Mouse (Mus musculus): ENCODE data around the gene Pam16. TPM values are rescaled to one million over a fixed set of nuclear protein-coding genes. Genes with fewer than 3 reads are reported as not detected.
A peak's percentile ranks its signal among the peaks of the same experiment; 100 is the strongest.

Pam16 gene
- total RNA-seq, 2 experiments from 2014 or later, result 95.3 to 109 TPM

- no peak for DNase-seq
Measured at GRCm38 (mm10) chr16:4611193-4611592, 13.6 kb downstream of the Pam16 start.

DNA sequence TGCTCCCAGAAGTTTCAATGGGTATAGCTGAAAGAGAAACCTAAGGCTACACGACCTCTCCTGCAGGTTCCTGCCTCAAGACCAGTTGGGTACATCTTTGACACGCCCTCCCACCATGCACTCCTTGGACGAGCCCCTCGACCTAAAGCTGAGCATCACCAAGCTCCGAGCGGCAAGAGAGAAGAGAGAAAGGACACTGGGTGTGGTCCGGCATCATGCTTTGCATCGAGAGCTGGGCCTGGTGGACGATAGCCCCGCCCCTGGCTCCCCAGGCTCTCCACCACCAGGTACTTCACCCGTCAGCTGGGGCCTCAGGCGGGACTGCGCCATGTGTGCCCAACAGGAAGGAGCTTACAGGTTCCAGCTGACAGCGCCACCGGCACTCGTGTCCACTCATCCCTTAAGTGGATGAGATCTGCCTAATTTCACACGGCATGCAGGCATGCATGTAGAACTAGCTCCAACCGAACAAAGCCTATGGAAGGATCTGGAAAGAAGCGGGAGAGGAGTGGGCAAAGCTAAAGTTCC lies 16.2 kb downstream of the Pam16 start:
- no peak for DNase-seq

GRCm38 (mm10) chr16:4607818-4608531 lies 16.8 kb downstream of the Pam16 start:
- peak; percentile 88 to 91 for DNase-seq

- DNase-seq, result peak; percentile 50 to 63
Measured at GRCm38 (mm10) chr16:4606431-4607084, 18.2 kb downstream of the Pam16 start.

GRCm38 (mm10) chr16:4605514-4606131 lies 19.2 kb downstream of the Pam16 start:
- DNase-seq, result no peak

GRCm38 (mm10) chr16:4604293-4604837 lies 20.4 kb downstream of the Pam16 start:
- DNase-seq, result no peak

GRCm38 (mm10) chr16:4603453-4603837 lies 21.3 kb downstream of the Pam16 start:
- no peak for DNase-seq

- peak in 1 of 2 experiments; percentile 35 for DNase-seq
Measured at GRCm38 (mm10) chr16:4602766-4603452, 21.9 kb downstream of the Pam16 start.

DNA sequence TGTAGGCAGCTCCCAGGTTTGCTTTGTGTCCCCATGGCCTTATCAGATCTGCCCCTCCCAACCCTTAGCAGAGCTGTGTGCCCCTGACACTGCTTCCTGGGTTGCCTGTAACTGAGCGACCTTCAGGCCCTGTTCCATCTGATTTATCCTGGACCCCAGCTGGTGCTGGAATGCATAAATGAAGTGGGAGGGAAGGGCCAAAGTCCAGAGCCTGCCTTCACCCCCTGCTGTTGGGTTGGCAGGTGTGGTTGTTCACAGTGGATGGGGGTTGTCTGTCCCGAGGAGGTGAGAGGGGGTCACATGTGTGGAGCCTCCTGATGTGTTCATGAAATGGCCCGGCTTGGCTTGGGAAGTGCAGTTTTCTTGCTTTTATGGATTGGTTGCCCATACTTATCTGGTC lies 22.6 kb downstream of the Pam16 start:
- no peak for DNase-seq

DNA sequence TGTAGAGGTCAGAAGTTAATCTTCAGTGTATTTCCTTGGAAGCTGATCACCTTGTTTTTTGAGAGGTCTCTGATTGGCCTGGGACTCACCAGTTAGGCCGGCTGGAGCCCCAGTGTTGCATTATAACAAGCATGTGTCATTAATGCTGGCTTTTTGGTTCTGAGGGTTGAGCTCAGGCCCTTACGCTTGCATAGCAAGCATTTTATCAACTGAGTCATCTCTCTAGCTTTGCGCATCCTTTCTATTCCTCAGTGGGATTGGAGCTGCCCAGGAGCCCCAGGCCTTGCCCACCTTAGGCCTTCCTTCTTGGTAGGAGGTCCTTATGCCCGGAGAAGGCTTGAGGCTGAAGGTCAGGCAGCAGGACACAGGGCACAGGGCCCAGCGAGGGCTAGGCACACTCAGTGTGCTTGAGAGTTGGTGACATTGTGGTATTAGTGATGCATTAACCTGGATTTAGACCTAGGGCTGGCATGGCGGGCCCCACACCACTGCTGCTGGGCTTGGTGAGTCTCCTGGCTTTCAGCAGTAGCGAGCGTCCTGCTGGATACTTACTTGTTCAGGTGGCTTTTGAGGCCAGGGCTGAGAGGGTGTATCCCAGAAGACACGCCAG lies 24.0 kb downstream of the Pam16 start:
- DNase-seq, result no peak

- no peak for DNase-seq
Measured at GRCm38 (mm10) chr16:4599616-4600015, 25.2 kb downstream of the Pam16 start.

- no peak for DNase-seq
Measured at GRCm38 (mm10) chr16:4598891-4599543, 25.8 kb downstream of the Pam16 start.

DNA sequence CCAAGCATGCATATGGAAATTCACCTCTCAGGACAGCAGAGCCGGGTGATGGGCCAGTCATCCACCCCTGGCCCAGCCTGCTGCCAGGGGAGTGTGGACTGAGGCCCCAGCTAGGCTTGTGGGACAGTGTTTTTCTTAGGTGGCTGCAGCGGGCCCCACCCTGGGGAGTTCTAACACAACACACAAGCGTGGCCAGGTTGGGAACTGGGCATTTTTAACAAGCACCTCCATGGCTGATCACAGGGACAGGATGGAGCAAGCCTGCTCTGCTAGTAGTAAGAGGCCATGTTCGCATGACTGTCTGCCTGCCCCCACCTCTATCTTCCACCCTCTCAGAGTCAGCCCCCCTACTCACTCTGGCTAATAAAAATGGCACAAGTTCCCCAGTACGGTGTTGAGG lies 26.7 kb downstream of the Pam16 start:
- DNase-seq, result no peak

DNA sequence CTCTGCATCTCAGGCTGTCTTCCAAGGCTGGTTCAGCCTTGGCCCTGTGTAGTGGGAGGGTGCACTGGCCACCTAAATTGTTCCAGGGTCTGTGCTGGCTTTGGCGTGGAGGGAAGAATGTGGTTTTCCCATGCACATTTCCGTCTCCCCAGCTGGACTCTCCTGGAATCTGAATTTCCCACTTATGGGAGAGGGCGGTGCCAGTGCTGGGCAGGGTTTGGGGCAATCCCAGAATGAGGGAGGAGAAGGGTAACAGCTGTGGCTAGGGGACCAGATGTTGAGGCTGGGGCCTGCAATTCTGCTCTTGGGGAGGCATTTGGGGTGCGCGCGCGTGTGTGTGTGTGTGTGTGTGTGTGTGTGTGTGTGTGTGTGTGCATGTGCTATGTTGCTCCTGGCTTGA lies 27.5 kb downstream of the Pam16 start:
- no peak for DNase-seq

DNA sequence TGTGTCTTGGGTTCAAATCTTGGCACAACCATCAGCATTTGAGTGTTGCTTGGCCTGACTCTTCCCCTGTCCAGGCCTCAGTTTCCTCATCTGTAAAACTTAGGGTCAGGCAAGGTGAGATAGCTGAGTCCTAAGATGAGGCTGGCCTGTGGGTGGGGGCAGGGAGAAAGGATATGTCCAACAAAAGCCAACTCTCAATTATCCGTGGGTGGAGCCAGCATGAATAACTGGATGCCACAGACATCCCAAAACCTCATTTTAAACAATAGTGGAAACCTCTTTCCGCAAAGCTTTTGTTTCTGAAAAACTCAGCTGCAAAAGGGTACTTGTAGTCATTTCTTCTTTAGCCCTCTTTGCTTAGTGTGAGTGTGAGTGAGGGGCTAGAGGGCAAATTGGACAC lies 28.0 kb downstream of the Pam16 start:
- no peak for DNase-seq

DNA sequence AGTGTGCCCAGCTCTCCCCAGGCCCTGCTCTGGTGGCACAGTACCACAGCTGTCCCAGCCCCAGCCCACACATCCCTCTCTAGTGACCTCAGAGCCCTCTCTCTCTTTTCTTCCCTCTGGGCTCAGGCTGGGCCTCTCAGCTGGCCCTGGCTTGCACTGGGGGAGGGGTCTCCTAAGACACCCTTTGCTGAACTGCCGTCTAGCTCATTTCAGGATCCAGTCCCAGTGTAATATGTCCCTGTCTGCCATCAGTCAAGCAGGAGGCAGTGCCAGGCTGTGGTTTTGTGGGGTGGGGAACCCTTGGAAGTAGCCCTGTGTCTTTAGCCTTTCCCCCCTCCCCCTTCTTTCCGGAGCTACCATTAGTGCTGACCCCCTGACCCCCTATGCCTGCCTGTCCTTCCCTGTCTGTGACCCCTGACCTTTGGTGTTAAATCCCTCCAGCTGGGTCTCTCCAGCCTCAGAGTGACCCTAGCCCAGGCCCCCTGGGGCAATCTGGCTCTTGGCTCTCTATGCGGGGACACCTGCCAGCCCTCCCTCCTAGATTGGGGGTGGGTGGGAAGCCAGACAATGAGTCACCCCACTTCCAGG lies 28.6 kb downstream of the Pam16 start:
- no peak for DNase-seq

GRCm38 (mm10) chr16:4595527-4595963 lies 29.2 kb downstream of the Pam16 start:
- DNase-seq, result peak in 1 of 2 experiments; percentile 58

GRCm38 (mm10) chr16:4594814-4595526 lies 29.8 kb downstream of the Pam16 start:
- no peak for DNase-seq

DNA sequence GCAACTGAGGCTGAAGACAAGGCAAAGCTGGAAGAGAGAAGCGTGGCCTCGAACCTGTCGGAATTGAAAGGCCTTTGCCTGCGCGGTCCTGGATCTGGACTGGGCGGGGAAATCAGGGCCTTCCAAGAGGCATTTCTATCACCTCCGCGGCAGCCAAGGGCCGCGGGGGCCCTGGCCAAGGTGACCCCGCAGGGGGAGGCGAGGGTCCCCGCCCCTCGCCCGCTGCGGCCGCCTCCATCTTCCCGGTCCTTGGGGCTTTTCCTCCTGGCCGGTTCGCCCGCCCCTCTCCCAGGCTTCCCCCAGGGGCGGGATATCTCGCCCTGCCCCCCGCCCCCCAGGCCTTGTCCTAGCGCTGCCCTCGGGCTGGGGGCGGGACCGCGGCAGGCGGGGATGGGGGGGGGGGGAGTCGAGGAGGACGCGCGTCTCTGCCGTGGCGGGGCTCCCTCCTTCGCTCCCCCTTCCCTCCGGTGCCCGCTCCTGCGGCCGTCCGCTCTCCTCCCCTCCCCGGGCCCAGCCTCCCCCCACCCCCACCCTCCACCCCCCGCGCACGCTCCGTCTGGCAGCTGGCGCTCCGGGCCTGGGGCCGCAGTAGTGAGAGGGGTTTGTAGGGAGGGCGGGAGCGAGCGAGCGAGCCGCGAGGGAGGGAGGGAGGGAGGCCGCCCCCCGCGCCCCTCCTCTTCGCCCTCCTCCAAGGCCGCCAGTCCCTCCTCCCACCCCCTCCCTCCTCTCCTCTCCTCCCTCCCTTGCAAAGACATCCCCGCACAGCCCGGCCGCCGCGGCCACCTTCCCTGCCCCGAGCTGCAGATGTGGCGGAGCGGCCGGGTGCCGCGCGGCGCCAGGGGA lies 30.6 kb downstream of the Pam16 start, which contains the start of gene Glis2:
Gene Glis2, plus strand, starts transcription at position 743 of the 843 bp plus-strand sequence.
- DNase-seq, result peak; percentile 78 to 82
